Mouse (Mus musculus) liver, embryonic 14.5 days (tissue): ENCODE measurements at regions not wholly inside any gene's neighbourhood (a gene's known extent, or its start where the extent isn't known, plus 50 kb on each side); places are given as distances from the start of the nearest gene placed in this dataset.

Experiments used
- CTCF ChIP-seq: IDR thresholded peaks from 2 replicates; pipeline ENCODE4 v1.5.1; 2016; ENCODE audit warnings: antibody characterized with exemption, low read depth, control low read depth
- EP300 ChIP-seq: IDR thresholded peaks from 2 replicates; pipeline ENCODE4 v1.6.1; 2016; ENCODE audit warnings: antibody characterized with exemption, low read depth

GRCm38 (mm10) chr13:58472455-58472854 lies 69.3 kb upstream of the Hnrnpk start:
- TF ChIP-seq CTCF, result no peak
- TF ChIP-seq EP300, result no peak
